Mouse (Mus musculus): ENCODE measurements at regions not wholly inside any gene's neighbourhood (a gene's known extent, or its start where the extent isn't known, plus 50 kb on each side); places are given as distances from the start of the nearest gene placed in this dataset.

- no peak for DNase-seq (ENCODE audit: low spot score)
Measured at GRCm38 (mm10) chr17:73052956-73053355, 54.8 kb upstream of the Lclat1 start.

GRCm38 (mm10) chr17:73053479-73054215 lies 54.1 kb upstream of the Lclat1 start:
- no peak for DNase-seq (ENCODE audit: low spot score)

- no peak for DNase-seq (ENCODE audit: low spot score)
Measured at GRCm38 (mm10) chr17:73054226-73054625, 53.6 kb upstream of the Lclat1 start.

GRCm38 (mm10) chr17:73055197-73055596 lies 52.6 kb upstream of the Lclat1 start:
- DNase-seq (ENCODE audit: low spot score), result no peak

- DNase-seq (ENCODE audit: low spot score), result no peak
Measured at GRCm38 (mm10) chr17:73055611-73056010, 52.2 kb upstream of the Lclat1 start.

- no peak for DNase-seq (ENCODE audit: low spot score)
Measured at GRCm38 (mm10) chr17:73056616-73057015, 51.2 kb upstream of the Lclat1 start.
